Mouse (Mus musculus) gastrocnemius, postnatal 14 days (tissue): ENCODE measurements at regions not wholly inside any gene's neighbourhood (a gene's known extent, or its start where the extent isn't known, plus 50 kb on each side); places are given as distances from the start of the nearest gene placed in this dataset.

Source experiments
- DNase-seq: peaks from one replicate; pipeline ENCODE4 v3.0.0; 2021; ENCODE audit warnings: mixed read lengths
- intact Hi-C: fragments of 180-260 bp; cut with DNase I; formaldehyde crosslinking; loops from one replicate; pipeline ENCODE4 v1.15.1; 2025; ENCODE audit warnings: low total_unique reads

DNA sequence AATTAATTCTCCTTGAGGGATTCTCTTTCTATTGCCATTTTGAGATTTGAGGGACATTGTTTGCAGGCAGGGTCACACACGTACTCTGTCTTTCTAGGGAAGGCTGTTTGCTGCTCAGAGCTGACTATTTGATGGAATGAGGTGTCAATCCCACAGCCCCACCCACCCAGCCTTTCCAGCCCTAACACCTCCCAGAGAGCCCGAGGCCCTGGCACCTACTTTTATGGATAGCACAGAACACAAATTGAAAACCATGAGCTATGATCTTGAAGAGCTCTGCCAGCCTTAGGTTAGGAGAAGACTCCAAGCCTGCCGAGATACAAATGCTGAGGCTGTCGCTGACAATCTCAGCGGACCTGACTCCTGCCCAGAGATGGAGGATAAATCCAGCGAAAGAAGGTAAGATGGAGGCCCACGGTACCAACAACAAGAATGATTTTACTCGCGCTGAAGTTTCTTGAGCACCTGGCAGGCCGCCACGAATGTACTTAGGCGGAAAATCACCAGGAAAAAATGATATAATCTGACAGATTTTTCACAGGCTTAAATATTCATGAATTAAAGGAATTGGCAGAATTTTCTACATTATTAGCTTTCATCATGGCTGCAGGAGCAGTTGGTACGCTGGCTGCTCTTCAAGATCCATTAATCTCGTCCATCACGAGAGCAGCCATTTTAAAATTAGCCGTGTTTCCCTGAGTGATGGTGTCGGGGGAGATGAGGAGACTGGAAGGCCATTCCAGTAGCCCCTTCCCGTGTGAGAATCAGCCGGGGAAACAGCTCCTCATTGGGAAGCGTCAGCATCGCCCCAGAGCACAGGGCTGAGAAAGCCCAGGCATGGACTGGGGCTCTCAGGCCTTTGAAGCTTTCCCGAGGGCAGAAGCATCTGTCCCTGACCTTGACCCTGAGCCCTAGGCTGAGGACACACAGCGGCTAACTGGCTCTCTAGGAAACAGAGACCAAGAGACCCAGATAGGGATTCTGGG, 238.4 kb downstream of the Uaca start:
- intact Hi-C loops: no loop called here

DNA sequence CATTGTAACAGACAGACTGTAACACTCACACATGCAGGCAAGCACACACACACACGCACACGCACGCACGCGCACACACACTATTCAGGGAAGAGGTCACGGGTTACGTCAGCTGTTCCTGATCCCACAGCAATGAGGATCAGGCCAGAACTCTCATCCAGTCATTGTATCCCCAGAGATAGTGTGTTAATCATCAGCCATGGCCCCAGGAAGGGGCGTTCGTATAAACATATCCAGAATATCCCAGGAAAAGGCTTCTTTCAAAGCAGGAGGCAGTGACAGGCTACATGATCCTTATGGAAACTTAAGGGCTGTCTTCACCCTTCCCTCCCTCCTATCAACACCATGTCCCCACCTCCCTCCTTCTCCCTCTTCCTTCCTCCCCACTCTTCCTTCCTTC, 239.3 kb downstream of the Uaca start:
- no peak for DNase-seq
- intact Hi-C loops: no loop called here

More for the DNA sequence above, 238.4 kb downstream of the Uaca start:
- no peak for DNase-seq

DNA sequence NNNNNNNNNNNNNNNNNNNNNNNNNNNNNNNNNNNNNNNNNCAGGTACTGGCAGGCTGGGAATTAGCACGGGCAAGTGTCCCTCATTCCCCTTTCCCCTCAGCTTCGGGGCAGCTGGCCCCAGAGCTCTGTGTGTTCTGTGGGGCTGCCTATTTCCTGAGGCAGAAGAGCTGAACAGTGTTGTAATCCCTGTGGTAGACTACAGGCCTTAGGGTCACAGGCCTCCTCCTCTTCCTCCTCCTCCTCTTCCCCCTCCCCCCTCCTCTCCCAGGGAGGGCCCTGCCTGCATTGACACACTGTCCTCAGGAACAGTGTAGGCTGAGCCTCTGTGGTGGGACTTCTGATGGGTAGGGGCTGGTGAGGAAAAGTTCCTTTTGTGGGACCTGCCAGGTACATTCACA, 247.7 kb downstream of the Uaca start:
- DNase-seq: no peak
- intact Hi-C loops: loop anchor here (10.0 kb wide), 1 partner anchor 243 kb away; no protein-coding TSS in a partner anchor

DNA sequence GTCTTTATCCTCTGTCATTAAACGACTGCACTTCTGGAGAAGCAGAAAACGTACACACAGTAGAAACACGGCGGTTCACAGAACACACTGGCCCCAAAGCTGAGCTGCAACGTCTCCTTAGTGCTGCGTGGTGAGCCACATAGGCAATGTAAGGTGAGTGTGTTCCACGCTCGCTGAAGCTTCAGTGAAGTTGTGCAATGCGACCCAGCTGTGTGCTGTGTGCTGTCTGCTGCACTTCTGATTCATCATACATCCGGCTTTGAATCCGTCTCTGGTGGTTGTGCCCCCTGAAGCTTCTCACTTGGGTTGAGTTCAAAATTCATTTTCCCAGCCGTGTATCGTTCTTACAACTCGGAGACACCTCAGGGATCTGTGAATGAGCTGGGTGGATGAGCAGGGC, 250.6 kb downstream of the Uaca start:
- intact Hi-C loops: loop anchor here (10.0 kb wide), 1 partner anchor 240 kb away; no protein-coding TSS in a partner anchor
- no peak for DNase-seq

DNA sequence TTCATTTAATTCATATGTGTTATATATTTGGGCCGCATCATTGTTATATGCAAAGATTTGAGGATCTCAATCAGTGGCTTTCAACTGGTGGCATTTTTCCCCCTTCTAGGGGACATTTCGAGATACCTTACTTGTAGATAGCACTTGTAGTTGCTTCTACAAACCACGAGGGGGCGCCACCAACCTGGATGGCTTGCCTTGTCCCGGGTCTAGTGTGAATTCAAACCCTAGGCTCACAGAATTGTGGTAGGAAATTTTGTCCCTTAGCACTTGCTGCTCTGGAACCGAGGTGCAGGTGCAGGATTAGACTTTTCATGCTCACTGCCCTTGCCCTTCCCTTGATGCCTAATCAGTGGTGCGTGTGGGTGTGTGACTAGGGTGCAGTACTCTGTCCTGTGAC, 252.2 kb downstream of the Uaca start:
- peak; percentile 69 for DNase-seq
- intact Hi-C loops: loop anchor here (10.0 kb wide), 1 partner anchor 238 kb away; no protein-coding TSS in a partner anchor

GRCm38 (mm10) chr9:61047289-61047688, 252.9 kb downstream of the Uaca start:
- DNase-seq: no peak
- intact Hi-C loops: loop anchor here (10.0 kb wide), 1 partner anchor 238 kb away; no protein-coding TSS in a partner anchor

- DNase-seq: no peak
- intact Hi-C loops: loop anchor here (10.0 kb wide), 1 partner anchor 236 kb away; no protein-coding TSS in a partner anchor
Measured at GRCm38 (mm10) chr9:61048576-61048975, 254.2 kb downstream of the Uaca start.

DNA sequence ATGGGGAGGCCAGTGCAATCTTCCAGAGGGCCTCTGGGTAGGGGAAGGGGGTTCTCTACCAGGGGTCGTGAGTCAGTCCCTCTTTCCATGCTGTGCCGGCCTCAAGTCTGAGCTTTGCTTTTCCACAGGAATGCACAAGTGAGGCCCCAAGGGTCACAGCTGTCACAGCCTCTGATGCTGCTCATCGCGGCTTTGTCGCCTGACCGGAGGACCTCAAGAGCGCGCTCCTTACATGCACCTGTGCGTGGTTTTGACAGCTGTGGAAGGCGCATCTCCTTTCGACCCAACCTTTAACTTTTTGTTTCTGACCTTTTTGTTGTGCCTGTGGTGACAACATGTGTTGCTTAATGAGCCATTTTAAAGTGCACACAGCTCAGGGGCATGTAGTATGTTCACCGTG, 258.3 kb downstream of the Uaca start:
- DNase-seq: no peak
- intact Hi-C loops: loop anchor here (10.0 kb wide), 1 partner anchor 302 kb away; no protein-coding TSS in a partner anchor

DNA sequence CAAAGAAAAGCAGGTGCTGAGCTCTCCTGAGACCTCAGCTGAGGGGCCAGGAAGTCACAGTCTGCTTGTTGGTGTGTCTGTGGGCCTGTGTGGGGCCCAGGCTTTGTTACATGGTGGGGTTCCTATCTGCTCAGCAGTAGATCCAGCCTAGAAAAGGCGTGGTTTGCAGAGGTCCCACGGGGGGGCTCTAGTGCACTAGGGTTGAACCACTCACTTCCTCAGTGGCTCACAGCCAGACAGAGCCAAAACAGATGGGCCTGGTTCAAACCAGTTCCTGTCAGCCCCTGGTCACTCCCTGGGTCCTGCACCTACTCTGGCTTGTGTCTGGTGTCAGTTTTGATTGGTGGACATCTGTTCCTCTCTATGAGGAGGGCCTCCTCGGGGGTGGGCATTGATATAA, 260.1 kb downstream of the Uaca start:
- peak; percentile 62 for DNase-seq
- intact Hi-C loops: loop anchor here (10.0 kb wide), 1 partner anchor 300 kb away; no protein-coding TSS in a partner anchor

GRCm38 (mm10) chr9:61055392-61055791, 261.1 kb downstream of the Uaca start:
- intact Hi-C loops: loop anchor here (10.0 kb wide), 1 partner anchor 299 kb away; no protein-coding TSS in a partner anchor
- DNase-seq: no peak

DNA sequence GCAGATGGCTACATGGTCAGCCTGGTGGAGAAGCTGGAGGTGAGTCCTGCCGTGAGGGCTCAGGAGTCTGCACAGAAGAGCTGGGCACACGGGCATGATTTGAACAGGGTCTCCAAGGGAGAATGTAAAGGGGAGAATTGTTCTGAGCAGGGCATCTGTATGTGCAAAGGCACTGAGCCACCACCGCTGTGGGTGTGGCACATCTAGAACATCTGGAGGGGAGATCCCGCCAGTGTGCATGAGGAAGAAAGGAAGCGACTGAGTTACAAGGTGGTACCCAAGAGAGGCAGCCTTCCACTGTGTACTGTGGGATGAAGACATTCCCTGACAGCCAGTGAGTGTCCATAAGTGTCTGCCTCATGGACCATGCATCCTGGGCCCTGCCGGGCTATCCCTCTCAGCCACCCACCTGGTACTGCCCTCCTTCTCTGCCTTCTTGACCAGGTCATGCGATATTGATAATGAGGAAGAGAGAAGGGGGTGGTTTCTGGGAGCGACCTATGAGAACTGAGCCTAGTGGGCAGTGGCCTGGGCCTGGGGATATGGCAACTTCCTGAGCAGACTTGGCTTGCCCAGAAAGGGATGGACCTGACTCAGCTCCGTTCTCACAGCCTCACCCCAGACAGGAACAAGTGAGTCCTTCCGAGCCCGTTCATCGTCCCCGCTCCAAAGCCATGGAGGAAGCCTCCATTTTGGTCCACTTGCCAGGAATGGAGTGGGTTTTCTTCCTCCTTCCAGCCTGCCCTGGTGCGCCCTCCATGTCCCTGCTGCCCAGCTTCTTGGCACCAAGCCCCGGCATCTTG, 261.8 kb downstream of the Uaca start:
- DNase-seq: no peak
- intact Hi-C loops: loop anchor here (10.0 kb wide), 1 partner anchor 299 kb away; no protein-coding TSS in a partner anchor

DNA sequence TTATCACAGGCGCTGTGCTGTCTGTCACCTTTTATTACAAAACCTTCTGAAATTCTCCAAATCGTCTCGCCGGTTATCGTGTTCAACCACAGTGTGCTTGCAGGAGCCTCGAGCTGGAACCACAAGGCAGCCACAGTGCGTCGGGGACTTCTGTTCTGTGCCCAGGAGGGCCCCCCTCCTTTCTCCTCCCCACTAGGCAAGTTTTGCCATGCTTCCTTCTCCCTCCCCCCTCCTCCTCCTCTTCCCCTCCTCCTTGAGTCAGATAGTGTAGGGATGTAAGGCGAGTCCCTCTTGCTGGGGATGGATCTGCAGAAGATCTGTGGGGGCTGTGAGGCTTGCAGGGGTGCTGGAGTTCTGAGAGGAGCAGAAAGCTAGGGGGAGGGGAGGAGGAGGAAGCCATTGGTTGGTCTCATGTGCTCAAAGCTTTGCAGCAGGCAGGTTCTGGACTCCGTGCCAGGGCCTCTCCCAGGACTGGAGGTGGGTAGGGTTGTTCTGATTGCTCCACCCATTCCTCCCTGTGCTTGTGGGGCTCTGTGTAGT, 262.5 kb downstream of the Uaca start:
- intact Hi-C loops: loop anchor here (10.0 kb wide), 1 partner anchor 298 kb away; no protein-coding TSS in a partner anchor
- DNase-seq: no peak

DNA sequence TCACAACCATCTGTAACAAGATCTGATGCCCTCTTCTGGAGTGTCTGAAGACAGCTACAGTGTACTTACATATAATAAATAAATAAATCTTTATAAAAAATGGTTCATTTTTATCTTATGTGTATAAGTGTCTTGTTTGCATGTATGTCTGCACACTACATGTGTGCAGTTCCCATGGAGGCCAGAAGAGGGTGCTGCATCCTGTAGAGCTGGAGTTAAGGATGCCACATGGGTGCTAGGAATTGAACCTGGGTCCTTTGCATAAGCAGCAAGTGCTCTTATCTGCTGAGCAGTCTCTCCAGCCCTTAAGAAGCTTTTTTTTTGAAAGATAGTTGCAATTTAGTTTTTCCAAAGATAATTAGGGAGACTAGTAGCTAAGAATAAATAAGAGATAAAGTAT, 264.9 kb downstream of the Uaca start:
- no peak for DNase-seq
- intact Hi-C loops: loop anchor here (10.0 kb wide), 1 partner anchor 296 kb away; no protein-coding TSS in a partner anchor

DNA sequence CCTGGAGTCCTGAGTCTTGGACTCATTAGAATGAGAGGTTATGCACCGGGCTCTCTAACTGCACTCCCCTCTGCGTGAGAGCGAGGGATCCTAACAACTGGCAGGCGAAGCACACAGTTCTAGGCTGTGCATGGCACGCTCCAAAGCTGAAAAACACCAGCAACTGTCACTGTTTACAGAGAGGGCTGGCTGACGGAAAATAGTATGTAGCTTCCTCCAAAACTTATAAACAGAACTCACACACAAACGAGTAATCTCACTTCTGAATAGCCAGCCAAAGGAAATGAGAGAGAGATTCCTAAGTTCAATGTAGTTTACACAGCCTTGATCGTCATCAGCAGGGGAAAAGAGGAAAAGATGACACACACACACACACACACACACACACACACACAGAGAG, 266.6 kb downstream of the Uaca start:
- DNase-seq: no peak
- intact Hi-C loops: no loop called here

GRCm38 (mm10) chr9:61064714-61065305, 270.5 kb downstream of the Uaca start:
- intact Hi-C loops: no loop called here
- no peak for DNase-seq

GRCm38 (mm10) chr9:61069553-61070314, 275.4 kb downstream of the Uaca start:
- no peak for DNase-seq
- intact Hi-C loops: no loop called here

DNA sequence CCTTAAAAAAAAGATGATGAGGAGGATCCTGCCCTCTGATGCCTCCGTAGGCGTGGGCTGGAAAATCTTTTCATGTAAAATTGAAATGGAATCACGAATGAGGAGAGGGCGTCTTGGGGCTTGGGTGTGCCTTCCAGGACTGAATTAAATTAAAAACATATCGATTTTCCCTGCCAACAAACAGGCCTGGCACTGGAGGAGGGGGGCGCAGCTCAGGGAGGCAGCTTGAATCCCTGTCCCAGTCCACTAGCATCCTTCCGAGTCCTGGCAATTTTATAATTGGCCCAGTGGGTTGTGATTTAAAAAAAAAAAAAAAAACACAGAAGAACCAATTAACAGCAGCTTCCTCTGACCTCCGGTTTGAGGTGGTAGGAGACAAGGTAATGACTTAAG, 276.0 kb downstream of the Uaca start:
- intact Hi-C loops: no loop called here
- DNase-seq: no peak

DNA sequence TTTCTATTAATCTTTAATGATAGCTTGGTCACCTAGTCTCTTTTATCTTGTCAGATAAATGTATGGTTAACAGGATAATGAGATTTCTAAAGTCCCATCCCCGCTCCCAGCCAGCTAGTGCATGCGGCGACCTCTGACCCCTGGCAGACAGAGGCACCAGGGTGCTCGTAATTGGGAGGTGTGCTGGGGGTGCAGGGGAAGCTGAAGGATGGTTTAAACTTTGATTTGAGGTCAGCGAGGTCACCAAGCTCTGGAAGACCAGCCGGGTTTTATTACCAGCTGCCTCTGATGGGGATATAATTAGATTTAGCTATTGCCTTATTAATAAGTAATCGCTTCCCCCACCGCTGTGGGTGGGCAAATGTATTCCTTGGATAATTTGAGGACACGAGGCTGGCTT, 276.5 kb downstream of the Uaca start:
- intact Hi-C loops: no loop called here
- no peak for DNase-seq
